27 mouse cellular contexts compared by ENCODE assay signal in the genomic region with DNA sequence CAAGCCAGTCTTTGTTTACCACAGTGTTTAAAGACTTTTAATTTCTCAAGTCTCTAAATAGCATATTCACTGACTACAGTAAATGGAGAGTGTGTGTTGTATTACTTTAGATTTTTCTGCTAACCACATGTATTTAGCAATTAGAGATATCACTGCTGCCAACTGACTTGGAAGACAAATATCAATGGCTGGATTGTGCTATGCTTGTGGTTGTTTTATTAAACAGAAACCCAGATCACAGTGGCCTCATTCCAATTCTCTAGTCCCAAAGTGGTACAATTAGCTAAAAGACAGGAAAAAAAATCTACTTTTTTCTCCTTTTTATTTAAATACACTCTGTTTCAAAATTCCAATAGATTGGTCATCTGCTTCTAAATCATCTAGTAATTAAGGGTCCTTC.
"Had no signal": no experiment of that assay in that cellular context is flagged by ENCODE, and none has a peak within 500 bp of the region (broad histone marks: within the 10 kb centered on the region; RNA-seq: fewer than 3 reads in every experiment).

No protein-coding gene starts in this region.

- H3K9me3 ChIP-seq: heart, embryonic 10.5 days; hindbrain, embryonic 10.5 days; hindbrain, embryonic 12.5 days; intestine, embryonic 15.5 days; kidney, embryonic 15.5 days; limb, embryonic 13.5 days; limb, embryonic 15.5 days; liver, embryonic 12.5 days had no signal

- ATAC-seq: hindbrain, embryonic 16.5 days; inflammation-experienced regulatory T-cells, adult 6 months; intestine, embryonic 15.5 days; intestine, postnatal 0 days; liver, embryonic 12.5 days had no signal

- H3K4me1 ChIP-seq: heart, embryonic 10.5 days; heart, embryonic 12.5 days; hindbrain, embryonic 10.5 days; hindbrain, embryonic 12.5 days; intestine, embryonic 15.5 days; kidney, embryonic 15.5 days; limb, embryonic 13.5 days; limb, embryonic 15.5 days; liver, embryonic 12.5 days had no signal

- H3K36me3 ChIP-seq: heart, embryonic 10.5 days; heart, embryonic 12.5 days; hindbrain, embryonic 10.5 days; hindbrain, embryonic 12.5 days; intestine, embryonic 15.5 days; kidney, embryonic 15.5 days; limb, embryonic 13.5 days; limb, embryonic 15.5 days; liver, embryonic 12.5 days had no signal

- H3K27ac ChIP-seq: gastrocnemius, adult 2 months; heart, embryonic 10.5 days; hindbrain, embryonic 10.5 days; hindbrain, embryonic 12.5 days; hindbrain, embryonic 14.5 days; intestine, embryonic 15.5 days; kidney, embryonic 15.5 days; kidney, postnatal 0 days; limb, embryonic 13.5 days; limb, embryonic 15.5 days; liver, embryonic 12.5 days; liver, embryonic 14.5 days had no signal

- H3K4me2 ChIP-seq: heart, embryonic 12.5 days; hindbrain, embryonic 12.5 days; hindbrain, embryonic 14.5 days; intestine, embryonic 15.5 days; kidney, embryonic 15.5 days; limb, embryonic 13.5 days; limb, embryonic 15.5 days; liver, embryonic 12.5 days had no signal

- H3K27me3 ChIP-seq: heart, embryonic 12.5 days; hindbrain, embryonic 12.5 days; intestine, embryonic 15.5 days; kidney, embryonic 15.5 days; limb, embryonic 13.5 days; limb, embryonic 15.5 days; liver, embryonic 12.5 days had no signal

- H3K4me3 ChIP-seq: gastrocnemius, adult 2 months; heart, embryonic 10.5 days; heart, embryonic 12.5 days; hindbrain, embryonic 10.5 days; hindbrain, embryonic 12.5 days; intestine, embryonic 15.5 days; kidney, embryonic 15.5 days; limb, embryonic 13.5 days; limb, embryonic 15.5 days; liver, embryonic 12.5 days had no signal

- H3K9ac ChIP-seq: heart, embryonic 12.5 days; hindbrain, embryonic 12.5 days; hindbrain, embryonic 14.5 days; intestine, embryonic 15.5 days; kidney, embryonic 15.5 days; limb, embryonic 13.5 days; limb, embryonic 15.5 days; liver, embryonic 12.5 days; liver, embryonic 14.5 days had no signal

- DNase-seq: gastrocnemius, adult 2 months; gastrocnemius, postnatal 10 days; gastrocnemius, postnatal 25 days; heart, adult 18-20 months; heart, postnatal 10 days; heart, postnatal 4 days; kidney, adult 2 months; kidney, adult 9 months; kidney, postnatal 14 days; kidney, postnatal 36 days; layer of hippocampus, postnatal 36 days; left cerebral cortex, postnatal 4 days had no signal
